In genomic region chr16:8496967-8497366, GRCm38 (mm10) we compare ENCODE assay signal across 17 mouse cellular contexts.
"Had no signal": no experiment of that assay in that cellular context is flagged by ENCODE, and none has a peak within 500 bp of the region (broad histone marks: within the 10 kb centered on the region; RNA-seq: fewer than 3 reads in every experiment).

No protein-coding gene starts in this region.

- H3K4me3 ChIP-seq: liver, embryonic 12.5 days; midbrain, embryonic 10.5 days; midbrain, embryonic 12.5 days; midbrain, embryonic 15.5 days; myocyte; neural tube, embryonic 13.5 days; neural tube, embryonic 15.5 days had no signal

- H3K27ac ChIP-seq: liver, embryonic 12.5 days; liver, embryonic 14.5 days; midbrain, embryonic 10.5 days; midbrain, embryonic 12.5 days; midbrain, embryonic 15.5 days; neural tube, embryonic 13.5 days; neural tube, embryonic 15.5 days had no signal

- H3K36me3 ChIP-seq: liver, embryonic 12.5 days; midbrain, embryonic 10.5 days; midbrain, embryonic 12.5 days; midbrain, embryonic 15.5 days; neural tube, embryonic 13.5 days; neural tube, embryonic 15.5 days had no signal

- ATAC-seq: liver, embryonic 12.5 days; midbrain, embryonic 15.5 days had no signal

- H3K4me2 ChIP-seq: liver, embryonic 12.5 days; lung, embryonic 14.5 days; midbrain, embryonic 12.5 days; midbrain, embryonic 15.5 days; neural tube, embryonic 13.5 days; neural tube, embryonic 15.5 days had no signal

- H3K27me3 ChIP-seq: midbrain, embryonic 15.5 days; neural tube, embryonic 13.5 days; neural tube, embryonic 15.5 days had no signal

- H3K9ac ChIP-seq: liver, embryonic 12.5 days; liver, embryonic 14.5 days; lung, embryonic 14.5 days; midbrain, embryonic 12.5 days; midbrain, embryonic 15.5 days; neural tube, embryonic 13.5 days; neural tube, embryonic 15.5 days had no signal

- H3K9me3 ChIP-seq: liver, embryonic 12.5 days; midbrain, embryonic 10.5 days; midbrain, embryonic 12.5 days; midbrain, embryonic 15.5 days; neural tube, embryonic 13.5 days; neural tube, embryonic 15.5 days had no signal

- H3K4me1 ChIP-seq: liver, embryonic 12.5 days; midbrain, embryonic 15.5 days had no signal

- DNase-seq: lung, adult 18-20 months; lung, embryonic 14.5 days; lung, postnatal 10 days; lung, postnatal 4 days; right cerebral cortex, postnatal 14 days; right cerebral cortex, postnatal 4 days; spleen, adult 18-20 months; thymus, adult 2 months; thymus, postnatal 36 days had no signal
